Mouse (Mus musculus) heart, adult 2 months (tissue): Measurements from ENCODE around the gene Dnaic1.

ENCODE experiments used
- CTCF ChIP-seq: fragments of 200-600 bp; IDR thresholded peaks from 2 replicates; pipeline ENCODE4 v1.8.1; 2022; ENCODE audit warnings: antibody characterized with exemption, mild to moderate bottlenecking, moderate library complexity
- POLR2A ChIP-seq: fragments of 200-500 bp; IDR thresholded peaks from 2 replicates; pipeline ENCODE4 v1.6.1; 2011; ENCODE audit warnings: mild to moderate bottlenecking, low read depth, low read length, control low read depth; ENCODE audit not compliant: insufficient read depth

- TF ChIP-seq CTCF (peak; percentile 23; the same call in 1 of the 2 replicates), POLR2A (no peak)
These were observed 14.4 kb upstream of the Dnaic1 start for GRCm38 (mm10) chr4:41554994-41555663.
